Mouse (Mus musculus) monocyte, adult 5-6 weeks (primary cell): Measurements from ENCODE around the gene Pcnx3. TPM values are rescaled to one million over a fixed set of nuclear protein-coding genes. Genes with fewer than 3 reads are reported as not detected.
"Not testable (repeated sequence)": the region's sequence is repeated elsewhere in the genome, so short reads cannot be mapped to it uniquely, and the experiment has no call there.

Experiments
- ATAC-seq: fragments of 153-309, 156-312 bp; replicated peaks from 2 replicates; pipeline ENCODE4 v1.8.0; 2017; ENCODE audit warnings: mild to moderate bottlenecking; ENCODE audit not compliant: low TSS enrichment, insufficient number of reproducible peaks, severe bottlenecking, poor library complexity, low FRiP score
- total RNA-seq: library from RNA; stranded (forward); fragments of 200-1000, 200-491, 200-594 nt; gene quantifications from 3 replicates; pipeline ENCODE4 v1.2.3, GENCODE M21; 2017

Pcnx3 gene
- total RNA-seq, 1 experiment from 2014 or later, result 13.3 TPM

DNA sequence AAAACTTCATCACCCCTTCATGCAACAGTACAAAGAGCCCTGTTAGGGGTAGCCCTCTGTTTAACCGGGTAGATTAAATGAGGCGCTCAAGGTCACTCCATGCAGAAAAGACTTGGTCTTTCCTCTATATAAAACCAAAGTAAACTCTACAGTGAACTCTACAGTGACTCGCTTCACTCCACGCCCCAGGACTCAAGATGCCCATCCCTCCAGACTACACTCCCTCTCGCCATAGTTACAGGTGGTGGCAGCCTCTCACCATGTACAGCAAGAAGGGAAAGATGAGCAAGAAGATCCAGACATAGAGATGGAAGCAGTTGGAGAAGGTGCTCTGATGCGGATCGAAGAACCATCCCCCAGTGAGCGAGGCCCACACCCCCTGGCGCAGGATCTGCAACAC, 970 bp downstream of the Pcnx3 start:
- no peak for ATAC-seq

DNA sequence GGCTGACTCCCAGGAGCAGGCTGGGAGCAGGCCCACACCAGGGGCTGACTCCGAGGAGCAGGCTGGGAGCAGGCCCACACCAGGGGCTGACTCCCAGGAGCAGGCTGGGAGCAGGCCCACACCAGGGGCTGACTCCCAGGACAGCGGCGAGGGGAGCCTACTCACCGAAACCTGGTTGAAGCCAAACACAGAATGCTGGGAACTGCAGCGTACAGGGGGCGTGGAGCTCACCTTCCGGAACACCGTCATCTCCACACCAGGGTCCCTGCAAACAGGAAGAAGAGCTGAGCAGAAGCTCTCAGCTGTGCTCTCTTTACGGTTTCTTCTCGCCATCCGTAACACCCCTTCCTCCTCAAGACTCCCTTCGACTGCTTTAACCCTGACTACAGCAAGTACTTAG, 1.8 kb downstream of the Pcnx3 start:
- not testable (repeated sequence) for ATAC-seq

DNA sequence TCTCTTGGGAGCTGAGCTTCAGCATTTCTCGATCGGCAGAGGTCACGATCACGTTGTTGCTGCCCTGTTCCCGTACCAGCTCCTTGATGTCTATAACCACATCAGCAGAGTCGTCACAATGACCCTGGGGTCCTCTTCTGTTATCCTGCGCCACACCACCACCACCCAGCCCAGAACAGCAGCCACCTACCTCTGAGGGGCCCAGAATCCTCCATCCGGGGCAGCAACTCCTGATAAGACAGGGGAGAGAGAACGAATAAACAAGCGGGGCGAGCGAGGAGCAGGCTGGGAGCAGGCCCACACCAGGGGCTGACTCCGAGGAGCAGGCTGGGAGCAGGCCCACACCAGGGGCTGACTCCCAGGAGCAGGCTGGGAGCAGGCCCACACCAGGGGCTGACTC, 2.3 kb downstream of the Pcnx3 start:
- ATAC-seq, result no peak

DNA sequence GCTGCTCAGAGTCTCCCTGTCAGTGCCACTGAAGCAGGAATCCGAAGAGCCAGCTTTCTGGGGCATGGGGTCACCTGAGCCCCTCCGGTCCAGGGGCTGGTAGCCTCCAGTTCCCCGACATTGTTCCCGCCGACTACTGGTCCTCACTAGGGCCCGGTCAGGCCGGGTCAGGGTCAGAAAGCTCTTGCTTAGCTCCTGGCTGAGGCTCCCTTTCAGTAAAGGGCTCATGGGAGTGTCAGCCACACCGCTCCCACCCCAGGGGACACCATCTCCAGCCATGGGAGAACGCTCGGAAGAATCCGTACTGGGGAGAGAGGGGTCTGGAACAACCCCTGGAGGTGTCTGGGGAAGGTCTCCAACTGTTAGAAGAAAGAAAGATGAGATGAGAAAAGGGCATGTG, 2.8 kb downstream of the Pcnx3 start:
- no peak for ATAC-seq

DNA sequence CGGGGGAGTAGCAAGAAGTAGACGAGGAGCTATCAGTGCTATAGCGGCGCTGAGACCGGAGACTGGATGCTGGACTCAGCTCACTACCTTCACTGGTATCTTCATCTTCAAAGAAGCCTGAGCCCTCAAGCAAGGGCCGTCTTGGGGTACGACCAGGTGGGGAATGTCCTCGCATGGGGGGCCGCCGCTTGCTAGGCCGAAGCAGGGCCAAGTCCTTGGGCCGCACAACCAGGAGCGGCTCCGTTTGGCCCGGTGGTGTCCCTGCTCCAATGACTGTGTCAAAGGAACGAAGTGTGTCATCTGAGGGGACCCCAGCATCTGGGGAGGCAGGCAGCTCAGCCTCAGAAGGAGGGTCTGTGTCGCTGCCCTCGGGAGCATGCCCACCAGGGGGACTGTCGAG, 3.3 kb downstream of the Pcnx3 start:
- no peak for ATAC-seq

DNA sequence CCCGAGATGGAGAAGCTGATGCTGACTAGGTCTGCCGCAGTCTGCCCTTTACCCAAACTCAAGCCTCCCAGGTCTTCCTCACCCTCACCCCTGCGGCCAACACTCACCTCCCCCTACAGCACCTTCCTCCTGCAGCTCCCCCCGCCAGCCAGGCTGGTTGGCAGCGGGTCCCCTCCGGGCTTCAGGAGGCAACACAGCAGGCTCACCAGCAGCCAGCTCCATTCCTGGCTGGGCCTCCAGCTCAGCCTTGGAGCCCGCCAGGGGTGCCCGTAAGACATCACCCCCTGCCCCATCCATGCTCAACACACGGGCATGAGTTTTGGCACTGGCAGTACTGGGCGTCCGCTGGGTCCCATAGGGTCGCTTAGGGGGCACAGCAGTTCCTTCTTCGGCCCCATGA, 3.7 kb downstream of the Pcnx3 start:
- ATAC-seq, result no peak

DNA sequence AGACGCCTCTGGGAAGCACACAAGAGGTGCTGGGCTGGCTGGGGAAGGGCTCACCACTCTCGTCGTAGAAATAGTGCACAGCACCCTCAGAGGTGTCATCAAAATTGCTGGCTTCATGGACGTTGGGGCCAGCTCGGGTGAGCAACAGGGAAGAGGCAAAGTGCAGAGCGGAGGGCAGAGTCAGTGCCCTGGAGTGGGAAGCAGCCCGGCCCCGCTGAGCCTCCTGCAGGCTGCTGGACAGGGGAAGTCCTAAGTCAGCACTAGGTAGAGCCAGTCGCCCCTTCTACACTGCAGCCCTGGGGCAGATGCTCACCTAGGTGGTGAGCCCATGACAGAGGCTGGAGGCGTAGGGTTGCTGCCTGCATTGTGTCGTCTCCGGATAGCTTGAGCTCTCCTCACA, 4.5 kb downstream of the Pcnx3 start:
- ATAC-seq, result no peak

DNA sequence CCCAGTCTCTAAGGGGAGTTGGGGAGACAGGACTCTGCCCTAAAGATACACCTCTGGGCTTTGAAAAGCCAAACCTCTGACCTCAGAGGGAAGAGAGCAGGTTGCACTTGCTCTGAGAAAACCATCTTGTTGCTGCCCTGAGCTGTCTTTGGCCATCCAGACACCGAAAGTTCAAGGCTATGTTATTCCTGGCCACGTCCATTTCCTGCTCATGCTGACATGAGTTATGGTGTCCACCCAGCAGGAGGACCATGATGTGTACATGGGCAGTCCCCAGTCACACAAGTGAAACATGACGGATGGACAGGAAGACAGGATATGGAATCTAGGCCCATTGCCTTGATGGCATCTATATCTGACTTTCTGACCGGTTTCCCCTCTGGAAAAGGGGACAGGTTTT, 8.3 kb downstream of the Pcnx3 start:
- ATAC-seq, result no peak

DNA sequence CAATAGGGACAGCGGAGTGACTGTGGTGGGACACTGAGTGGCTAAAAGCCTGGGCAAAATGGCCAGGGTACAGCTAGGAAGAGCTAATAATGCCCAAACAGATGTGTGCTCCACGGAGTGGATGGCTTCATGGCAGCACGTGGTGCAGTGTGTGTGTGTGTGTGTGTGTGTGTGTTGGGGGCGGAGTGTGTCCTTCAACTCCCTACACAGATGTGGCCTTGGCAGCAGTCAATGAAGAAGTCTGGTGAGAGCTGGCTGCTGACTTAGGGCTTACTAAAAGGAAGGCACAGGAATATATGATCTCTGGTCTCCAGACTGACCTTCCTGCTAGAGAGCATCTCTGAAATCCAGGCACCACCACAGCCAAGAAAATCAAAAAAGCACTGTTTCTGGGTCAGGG, 20.3 kb downstream of the Pcnx3 start:
- ATAC-seq, result no peak

DNA sequence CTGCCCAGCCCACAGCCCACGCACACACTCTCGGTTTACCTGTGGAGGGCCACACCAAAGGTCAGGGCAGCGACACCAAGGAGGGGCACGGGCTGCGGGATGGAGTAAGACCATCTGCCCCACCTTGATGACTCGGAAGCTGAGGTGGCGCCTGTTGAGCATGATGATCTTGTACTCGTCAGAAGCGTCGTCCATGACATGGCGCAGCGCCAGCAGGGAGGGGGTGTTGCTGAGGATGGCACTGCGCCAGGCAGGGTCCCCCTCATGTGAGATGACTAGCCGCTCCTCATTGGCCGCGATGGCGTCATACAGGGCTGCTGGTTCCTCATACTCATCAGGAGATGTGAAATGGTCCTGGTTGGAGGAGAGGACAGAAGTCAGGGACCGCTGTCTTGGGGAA, 22.3 kb downstream of the Pcnx3 start:
- ATAC-seq, result no peak

DNA sequence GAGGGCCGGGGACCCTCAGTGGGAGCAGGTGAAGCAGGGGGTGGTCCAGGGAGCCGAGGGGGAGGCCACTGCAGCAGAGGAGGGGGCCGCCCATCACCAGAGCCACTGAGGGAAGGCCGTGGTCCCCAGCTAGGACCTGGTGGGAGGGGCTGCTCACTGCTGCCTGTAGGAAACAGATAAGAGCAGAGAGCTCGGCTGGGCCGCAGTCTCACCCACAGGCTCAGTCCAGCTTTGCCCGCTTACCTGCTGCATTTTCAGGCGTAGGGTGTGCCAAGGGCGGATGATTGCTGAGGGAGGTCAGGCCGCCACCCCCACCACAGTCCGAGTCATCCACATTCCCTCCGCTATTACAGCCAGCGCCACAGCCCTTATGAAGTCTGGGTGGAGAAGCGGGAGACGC, 23.2 kb downstream of the Pcnx3 start:
- no peak for ATAC-seq

DNA sequence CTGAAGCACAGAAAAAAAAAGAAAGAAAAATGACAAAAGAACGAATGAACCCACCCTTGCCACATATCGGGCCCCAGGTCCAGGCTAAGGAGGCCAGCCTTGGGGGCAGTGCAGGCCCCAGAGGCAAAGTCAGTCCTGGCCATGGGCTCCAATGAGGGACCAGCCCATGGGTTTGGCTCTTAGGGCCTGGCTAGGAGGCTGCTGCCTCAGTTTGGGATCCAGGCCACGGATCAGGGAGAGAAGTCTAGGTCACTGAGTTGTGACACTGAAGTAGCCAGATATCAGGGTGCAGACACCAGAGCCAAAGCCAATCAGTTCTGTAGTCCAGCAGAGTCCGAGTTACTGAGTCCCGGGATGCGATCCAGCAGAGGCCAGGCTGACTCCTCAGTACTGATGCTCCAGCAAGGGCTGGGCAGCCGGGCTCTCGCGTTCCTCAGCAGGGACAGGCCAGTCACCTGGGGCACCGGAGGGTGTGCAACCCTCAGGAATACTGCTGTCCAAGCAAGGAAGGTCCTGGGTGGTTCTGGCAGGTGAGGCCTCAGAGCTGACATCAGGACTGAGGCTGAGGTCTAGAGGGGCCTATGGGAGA, 23.9 kb downstream of the Pcnx3 start:
- ATAC-seq, result no peak

DNA sequence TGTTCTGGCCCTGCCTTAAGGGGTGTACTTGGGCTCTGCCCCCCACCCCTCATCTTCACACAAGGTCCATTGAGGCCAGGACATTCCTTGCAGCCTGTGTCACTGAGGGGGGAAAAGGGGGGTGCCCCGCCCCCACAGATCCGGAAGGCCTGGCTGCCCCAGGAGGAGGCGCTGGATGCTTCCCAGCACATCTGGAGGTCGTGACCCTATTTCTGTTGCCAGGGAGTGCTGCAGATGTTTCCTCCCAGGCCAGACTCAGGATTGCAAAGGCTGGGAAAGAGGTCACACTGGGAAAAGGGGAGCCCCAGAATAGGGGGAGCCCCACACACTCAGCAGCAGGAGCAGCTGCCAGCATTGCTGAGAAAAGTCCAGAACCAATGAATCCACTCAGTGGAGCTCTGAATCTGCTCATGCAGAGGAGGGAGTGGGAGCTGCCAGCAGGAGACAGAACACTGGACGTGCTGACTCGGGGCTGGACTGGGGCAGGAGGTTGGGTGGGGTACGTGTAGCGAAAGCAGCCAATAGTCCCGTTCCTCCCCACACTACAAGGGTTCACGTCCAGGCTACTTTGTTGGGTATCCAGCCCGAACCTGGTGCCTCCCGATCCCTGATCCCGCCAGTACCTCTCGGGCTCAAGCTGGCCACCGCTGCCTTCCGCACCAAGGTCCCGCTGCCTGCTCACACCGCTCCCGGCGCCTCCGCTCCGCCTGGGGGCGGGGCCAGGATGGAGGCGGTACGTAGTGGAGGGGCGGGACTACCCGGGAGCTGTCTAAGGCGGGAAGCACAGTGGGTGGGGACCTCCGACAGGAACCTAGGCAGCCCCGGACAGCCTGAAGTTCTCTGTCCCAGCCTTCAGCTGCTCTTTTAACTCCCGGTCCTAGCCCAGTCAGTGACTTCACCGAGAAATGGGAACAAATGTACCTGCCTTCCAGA, 25.5 kb downstream of the Pcnx3 start, which contains the start of gene Sipa1:
Gene Sipa1, minus strand, starts transcription at position 727 of the 933 bp plus-strand sequence.
- peak; percentile 80 for ATAC-seq

DNA sequence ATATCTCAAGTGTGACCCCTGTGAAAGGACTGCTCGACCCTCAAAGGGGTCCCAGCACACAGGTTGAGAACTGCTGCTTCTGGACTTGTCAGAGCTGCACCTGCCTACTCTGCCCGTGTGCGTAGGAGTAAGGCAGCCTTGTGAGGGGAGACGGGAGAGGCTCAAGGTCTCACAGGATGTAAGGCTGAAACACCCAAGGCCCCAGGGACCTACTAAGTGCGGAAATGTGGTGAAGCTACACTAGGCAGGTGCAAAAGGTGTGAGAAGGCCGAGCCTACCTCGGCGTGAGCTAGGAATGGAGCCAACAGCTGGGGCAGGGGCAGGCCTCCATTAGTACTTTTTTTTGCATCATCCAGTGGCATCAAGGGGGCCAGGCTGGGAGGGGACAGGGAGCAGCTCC, 26.4 kb downstream of the Pcnx3 start:
- ATAC-seq, result 0 out of 2 replicates have a peak, but pooled peaks have one; percentile 11

DNA sequence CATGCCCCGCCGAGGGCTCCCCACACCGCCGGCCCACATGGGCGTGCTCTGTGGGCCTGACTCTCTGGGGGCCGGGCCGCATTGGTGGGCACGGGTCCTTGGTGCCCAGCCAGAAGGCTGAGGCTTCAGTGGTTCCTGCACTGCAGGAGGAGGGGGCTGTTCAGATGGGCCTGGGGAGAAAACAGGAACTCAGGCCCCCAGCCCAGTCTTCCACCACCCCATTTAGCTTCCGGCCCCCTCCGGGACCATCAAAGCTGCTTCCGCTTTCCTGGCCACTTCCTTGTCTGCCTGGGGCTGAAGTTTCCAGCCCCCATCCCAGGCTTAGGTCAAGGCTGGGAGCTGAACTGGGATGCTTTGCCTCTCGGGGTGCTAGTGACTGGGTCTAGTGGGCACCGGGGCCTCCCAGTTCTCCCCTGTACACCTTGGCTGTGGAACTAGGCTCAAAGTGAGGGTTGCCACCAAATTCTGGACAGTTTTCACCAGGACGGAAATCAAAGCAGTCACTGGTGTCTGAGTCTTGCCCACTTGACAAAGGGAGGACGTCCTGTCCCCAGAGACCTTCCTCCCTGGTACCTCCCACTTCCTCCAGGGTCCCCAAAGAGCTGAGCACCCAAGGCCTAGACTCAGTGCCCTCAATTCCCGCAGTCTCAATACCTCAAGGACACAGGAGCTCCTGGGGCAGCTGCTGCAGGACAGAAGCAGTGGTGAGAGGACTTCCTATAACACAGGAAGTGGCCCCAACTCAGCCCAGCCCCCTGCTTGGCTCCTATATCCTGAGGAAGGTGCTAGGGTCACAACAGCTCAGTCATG, 27.6 kb downstream of the Pcnx3 start:
- peak; percentile 38; the same call in 1 of the 2 replicates for ATAC-seq

DNA sequence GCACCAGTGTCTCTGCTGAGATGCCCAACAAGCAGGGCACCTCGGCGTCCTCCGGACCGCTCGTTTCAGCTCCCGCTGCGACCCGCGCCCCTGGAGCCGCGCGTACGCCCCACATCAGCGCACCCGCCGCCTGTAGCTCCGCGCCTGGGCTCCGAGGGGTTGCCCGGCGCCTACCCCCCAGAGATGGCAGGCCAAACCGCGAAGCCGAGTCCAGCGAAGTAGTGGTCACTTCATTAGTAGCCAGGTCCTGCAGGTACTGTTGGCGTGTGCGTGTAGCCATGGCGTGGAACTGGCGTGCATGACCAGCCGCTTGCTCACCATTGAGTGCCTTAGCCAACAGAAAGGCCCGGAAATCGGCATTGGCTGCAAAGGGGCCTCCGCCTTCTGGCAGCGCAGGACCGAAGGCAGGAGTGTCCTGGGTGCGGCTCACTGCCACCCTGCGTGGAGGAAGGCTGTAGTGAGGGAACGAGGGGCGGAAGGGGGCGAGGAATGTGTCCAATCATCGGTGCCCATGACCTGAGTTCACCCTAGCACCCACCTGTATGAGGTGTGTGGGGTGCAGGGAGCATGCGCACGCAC, 33.9 kb downstream of the Pcnx3 start:
- ATAC-seq, result no peak

DNA sequence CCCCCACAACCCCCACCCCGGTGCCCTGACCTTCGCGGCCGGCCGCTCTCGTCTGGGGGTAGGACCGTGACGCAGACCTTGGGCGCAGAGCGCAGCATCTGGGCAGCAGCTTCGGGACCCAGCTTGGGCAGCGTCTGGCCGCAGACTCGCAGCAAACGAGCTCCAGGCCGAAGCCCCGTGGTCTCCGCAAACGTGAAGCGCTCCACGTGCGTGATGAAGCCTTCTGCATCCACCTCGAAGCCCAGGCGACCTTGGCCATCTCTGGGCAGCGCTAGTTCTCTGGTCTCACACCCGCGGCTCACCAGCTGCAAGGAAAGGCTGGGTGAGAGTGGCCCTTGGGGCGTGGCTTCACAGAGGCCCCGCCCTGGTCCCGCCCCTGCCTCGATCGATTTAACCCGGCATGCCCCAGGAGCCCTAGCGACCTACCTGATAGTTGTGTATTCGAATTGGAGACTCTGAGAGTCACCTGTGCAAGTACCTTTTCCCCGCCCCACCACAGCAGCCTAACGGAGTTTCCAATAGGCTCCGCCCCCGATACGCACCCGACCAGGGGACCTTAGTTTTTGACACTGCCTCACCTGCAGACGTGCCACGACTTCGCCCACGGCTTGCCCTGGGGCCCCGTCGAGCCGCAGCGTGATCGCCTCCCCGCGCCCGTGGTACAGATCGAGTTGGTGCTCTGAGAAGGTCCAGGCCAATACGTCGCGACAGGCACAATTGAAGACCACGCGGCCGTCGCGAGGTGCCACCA, 34.6 kb downstream of the Pcnx3 start:
- no peak for ATAC-seq

DNA sequence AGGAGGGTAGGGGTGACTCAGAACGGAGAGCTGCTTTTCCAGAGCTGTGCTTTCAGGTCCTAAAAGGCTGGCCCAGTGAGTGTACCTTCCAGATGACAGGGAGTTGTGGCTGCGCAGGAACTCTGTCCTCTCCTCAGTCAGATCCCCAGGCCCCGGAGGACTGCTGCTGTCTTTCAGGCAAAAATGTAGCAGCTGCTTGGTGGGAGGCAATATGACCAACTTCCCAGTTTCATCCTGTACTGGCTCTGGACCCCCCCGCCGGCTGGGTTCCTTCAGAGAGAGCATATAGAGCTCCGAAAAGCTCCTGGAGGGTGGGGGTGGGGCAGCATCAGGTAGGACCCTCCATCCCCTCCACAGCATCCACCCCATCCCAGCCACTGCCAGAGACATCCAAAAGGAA, 36.1 kb downstream of the Pcnx3 start:
- ATAC-seq, result no peak
